ENCODE assay signal across 23 mouse cellular contexts in genomic region chr10:15536053-15536452, GRCm38 (mm10).
DNase-seq lines count a peak whose midpoint lies in the region; ATAC-seq lines count a peak whose summit lies in the region.
"Had no signal": no experiment of that assay in that cellular context is flagged by ENCODE, and none has a peak within 500 bp of the region (broad histone marks: within the 10 kb centered on the region; RNA-seq: fewer than 3 reads in every experiment).

No protein-coding gene starts in this region.

- no peaks in the 10 kb centered on the region for H3K36me3 ChIP-seq in intestine, embryonic 16.5 days (ENCODE audit: control insufficient read depth, insufficient read depth, low read length)
- H3K36me3 ChIP-seq: embryonic facial prominence, embryonic 10.5 days; embryonic facial prominence, embryonic 12.5 days; forebrain, embryonic 10.5 days; forebrain, embryonic 12.5 days had no signal

- H3K9ac ChIP-seq in intestine, embryonic 16.5 days (ENCODE audit: low read depth, low read length) = no peak overlapping the region
- H3K9ac ChIP-seq: embryonic facial prominence, embryonic 12.5 days; forebrain, embryonic 12.5 days had no signal

- 75% methylated on average over 2 of the region's 2 CpGs for WGBS in intestine, embryonic 16.5 days

- H3K4me1 ChIP-seq in intestine, embryonic 16.5 days (ENCODE audit: control insufficient read depth, insufficient read depth, low read length) = no peaks in the 10 kb centered on the region
- H3K4me1 ChIP-seq: embryonic facial prominence, embryonic 10.5 days; embryonic facial prominence, embryonic 12.5 days; forebrain, embryonic 10.5 days; forebrain, embryonic 12.5 days had no signal

- peak; percentile 76; the same call in 1 of the 2 replicates for ATAC-seq in intestine, embryonic 16.5 days
- ATAC-seq: activated CD4-positive, CD25-positive, alpha-beta regulatory T cell, adult 4 months; forebrain, embryonic 14.5 days; forebrain, embryonic 16.5 days had no signal

- H3K27ac ChIP-seq in intestine, embryonic 16.5 days (ENCODE audit: low read length) = no peak overlapping the region
- H3K27ac ChIP-seq: embryonic facial prominence, embryonic 10.5 days; embryonic facial prominence, embryonic 12.5 days; forebrain, embryonic 10.5 days; forebrain, embryonic 12.5 days had no signal

- no peaks in the 10 kb centered on the region for H3K27me3 ChIP-seq in intestine, embryonic 16.5 days (replicated peaks; ENCODE audit: control insufficient read depth, insufficient read depth, low read length)
- H3K27me3 ChIP-seq: embryonic facial prominence, embryonic 12.5 days; forebrain, embryonic 12.5 days had no signal

- no peak overlapping the region for H3K4me2 ChIP-seq in intestine, embryonic 16.5 days (ENCODE audit: low read depth, low read length)
- H3K4me2 ChIP-seq: embryonic facial prominence, embryonic 12.5 days; forebrain, embryonic 12.5 days had no signal

- peak; percentile 0 for DNase-seq in lung, postnatal 36 days
- no peak for DNase-seq in lung, postnatal 4 days
- DNase-seq in 416B (ENCODE audit: low read depth) = peak; percentile 10
- DNase-seq in T-cell, adult 2 months (ENCODE audit: low spot score) = no peak
- no peak for DNase-seq in kidney, adult 9 months
- no peak for DNase-seq in right cerebral cortex, postnatal 36 days (ENCODE audit: low spot score in 2 of 2)
- DNase-seq: adrenal gland, adult 8-10 months; adrenal gland, postnatal 14 days; adrenal gland, postnatal 36 days; cerebellum, adult 11-12 months; cerebellum, adult 2 months; cerebellum, adult 9-10 months; cerebellum, postnatal 10 days; cerebellum, postnatal 25 days had no signal

- H3K9me3 ChIP-seq in intestine, embryonic 16.5 days (ENCODE audit: control insufficient read depth, low read length) = no peaks in the 10 kb centered on the region
- H3K9me3 ChIP-seq: embryonic facial prominence, embryonic 10.5 days; embryonic facial prominence, embryonic 12.5 days; forebrain, embryonic 10.5 days; forebrain, embryonic 12.5 days had no signal

- H3K4me3 ChIP-seq in intestine, embryonic 16.5 days (ENCODE audit: low read length) = no peak overlapping the region
- H3K4me3 ChIP-seq: embryonic facial prominence, embryonic 10.5 days; embryonic facial prominence, embryonic 12.5 days; erythroblast, embryonic 14.5 days; forebrain, embryonic 10.5 days; forebrain, embryonic 12.5 days had no signal

Comparison
In these comparisons a context has a peak if more than half of its experiments do, and no peak if none do; other contexts are left out.
1. DNase-seq: peak in lung, postnatal 36 days (single experiment) and 416B (single experiment); none in lung, postnatal 4 days (0 of 2), T-cell, adult 2 months (single experiment), kidney, adult 9 months (single experiment) and right cerebral cortex, postnatal 36 days (0 of 2).